Mouse (Mus musculus): Measurements from ENCODE around the gene Orai2.
"Not testable (repeated sequence)": the region's sequence is repeated elsewhere in the genome, so short reads cannot be mapped to it uniquely, and the experiment has no call there.

Gene Orai2

GRCm38 (mm10) chr5:136171363-136172341, 1.1 kb upstream of the Orai2 start:
- DNase-seq = no peak

DNA sequence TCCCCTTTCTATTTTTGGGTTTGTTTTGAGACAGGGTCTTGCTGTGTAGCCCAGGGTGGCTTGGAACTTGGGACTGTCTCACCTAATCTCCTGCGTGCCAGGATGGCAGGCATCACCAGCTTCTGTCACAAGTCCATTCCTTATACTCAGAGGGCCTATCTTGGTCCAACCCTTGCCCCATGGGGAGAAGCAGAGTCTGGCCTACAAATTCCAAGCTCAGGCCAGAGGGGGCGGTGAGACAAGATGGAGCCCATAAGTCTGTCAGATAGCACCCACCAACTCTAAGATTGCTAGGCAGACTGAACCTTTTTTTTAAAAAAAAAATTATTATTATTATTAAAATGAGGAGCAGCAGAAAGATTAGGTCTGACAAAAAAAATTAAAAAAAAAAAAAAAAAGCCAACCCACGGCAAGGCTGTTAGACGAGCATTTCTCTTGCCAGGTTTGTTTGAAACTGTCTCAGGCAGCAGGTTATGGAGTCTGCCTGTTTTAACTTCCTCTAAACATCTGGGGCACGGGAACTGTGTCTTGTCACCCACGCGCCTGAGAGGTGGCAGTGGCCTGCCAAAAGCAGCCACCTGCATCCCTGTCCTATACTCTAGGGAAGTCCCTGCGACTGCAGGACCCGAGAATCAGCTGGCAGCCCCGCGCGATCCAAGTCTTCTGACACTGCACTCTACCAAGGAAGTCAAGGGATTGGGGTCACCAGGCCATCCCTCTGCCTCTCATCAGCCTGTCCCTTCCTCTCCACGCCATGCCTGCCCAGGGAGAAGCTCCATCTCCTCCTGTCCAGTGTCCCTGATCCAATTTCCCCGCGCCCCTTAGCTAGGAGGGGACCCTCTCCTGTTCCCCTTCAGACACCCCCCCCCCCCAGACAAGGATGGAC, 644 bp downstream of the Orai2 start:
- peak; percentile 60 for DNase-seq

DNA sequence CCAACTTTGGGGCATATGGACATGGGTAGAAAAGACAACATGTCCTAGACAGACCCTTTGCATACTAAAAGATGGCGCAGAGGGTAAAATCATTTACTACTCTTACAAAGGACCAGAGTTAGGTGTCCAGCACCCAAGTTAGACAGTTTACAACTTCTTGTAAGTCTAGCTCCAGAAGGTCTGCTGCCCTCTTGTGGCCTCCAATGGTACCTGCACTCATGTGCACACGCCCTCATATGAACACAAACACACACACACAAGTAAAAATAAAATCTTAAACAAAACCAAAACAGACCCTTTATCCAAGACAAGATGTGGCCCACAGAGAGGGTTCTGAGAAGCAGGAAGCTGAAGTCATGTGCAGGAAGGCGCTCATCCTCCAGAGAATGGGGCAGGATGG, 2.4 kb downstream of the Orai2 start:
- no peak for DNase-seq

GRCm38 (mm10) chr5:136167296-136167695, 3.2 kb downstream of the Orai2 start:
- DNase-seq = no peak

DNA sequence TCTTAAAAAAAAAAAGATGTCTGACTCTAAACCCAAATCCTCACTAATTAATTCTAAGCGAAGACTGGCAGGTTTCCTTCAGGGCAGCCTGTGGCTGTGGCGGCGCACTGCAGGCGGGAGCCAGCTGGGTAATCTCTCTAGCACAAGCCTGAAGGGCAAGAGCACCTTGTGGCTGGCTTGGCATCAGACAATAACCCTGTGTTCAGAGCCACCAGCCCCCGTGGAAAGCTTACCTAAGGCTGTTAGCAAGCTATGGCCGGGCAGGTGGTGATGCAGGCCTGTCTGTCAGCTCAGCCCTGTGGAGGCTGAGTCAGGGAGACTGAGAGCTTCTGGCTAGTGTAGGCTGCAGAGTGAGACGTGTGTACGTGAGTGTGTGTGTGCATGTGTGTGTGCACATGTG, 5.3 kb downstream of the Orai2 start:
- peak; percentile 50 for DNase-seq

DNA sequence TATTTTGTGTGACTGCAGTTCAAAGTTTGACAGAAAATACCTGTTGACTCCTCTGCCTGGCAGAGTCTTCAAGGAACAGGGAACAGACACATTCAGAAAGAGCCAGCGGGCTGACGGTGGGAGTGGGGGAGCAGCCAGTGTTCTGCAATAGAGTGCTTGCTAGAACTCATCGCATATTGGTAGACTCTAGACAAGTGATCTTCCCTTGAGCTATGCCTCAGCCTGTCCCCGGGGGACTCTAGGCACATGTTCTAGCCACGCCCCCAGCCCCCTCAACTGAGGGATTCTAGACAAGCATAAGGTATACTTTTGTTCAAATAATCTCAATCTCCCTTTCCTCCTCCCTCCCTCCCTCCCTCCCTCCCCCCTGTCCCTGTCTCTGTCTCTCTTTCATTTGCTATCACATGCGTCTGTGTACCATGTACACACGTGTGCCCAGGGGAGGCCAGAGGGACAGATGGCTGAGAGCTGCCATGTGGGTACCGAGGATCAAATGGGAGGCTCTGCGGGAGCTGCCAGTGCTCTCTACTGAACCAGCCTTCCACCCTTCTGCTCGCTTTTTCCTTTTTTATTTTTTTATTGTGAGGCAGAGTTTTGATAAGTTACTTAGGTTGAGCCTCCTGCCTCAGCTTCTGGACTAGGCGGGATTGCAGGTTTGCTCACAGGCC, 6.6 kb downstream of the Orai2 start:
- peak; percentile 76 for DNase-seq

DNA sequence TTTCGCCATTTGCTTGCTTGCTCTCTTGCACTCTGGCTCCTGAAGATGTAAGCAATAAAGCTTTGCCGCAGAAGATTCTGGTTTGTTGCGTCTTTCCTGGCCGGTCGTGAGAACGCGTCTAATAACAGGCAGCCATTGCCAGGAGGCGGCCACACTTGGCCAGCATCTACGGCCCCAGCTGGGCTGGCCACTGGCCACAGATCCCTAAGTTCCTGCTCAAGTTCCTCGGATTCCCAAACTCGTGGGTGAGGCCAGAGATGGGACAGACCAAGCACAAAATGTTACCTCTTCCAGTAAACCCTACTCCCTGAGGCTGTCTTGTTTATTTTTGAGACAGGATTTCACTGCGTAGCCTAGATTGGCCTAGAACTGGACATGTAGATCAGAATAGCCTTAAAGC, 10.4 kb downstream of the Orai2 start:
- DNase-seq = not testable (repeated sequence)

DNA sequence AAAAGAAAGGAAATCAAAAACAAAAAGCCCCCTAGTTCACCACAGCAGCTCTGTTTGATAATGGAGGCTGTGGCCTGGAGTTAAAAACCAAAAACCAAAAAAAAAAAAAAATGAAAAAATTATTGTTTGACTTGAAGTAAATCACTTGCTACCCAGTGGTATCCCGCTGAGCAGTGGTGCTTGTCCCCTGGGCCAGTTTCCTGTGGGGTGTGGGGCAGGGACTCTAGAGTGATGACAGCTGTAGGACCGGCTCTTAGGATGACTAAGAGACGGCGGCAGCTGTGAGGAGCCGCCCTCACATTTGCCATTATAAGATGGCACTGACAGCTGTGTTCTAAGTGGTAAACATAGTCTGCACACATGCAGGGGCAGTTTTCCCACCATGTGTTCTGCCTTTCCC, 15.1 kb downstream of the Orai2 start:
- DNase-seq = no peak

GRCm38 (mm10) chr5:136152365-136152764, 18.1 kb downstream of the Orai2 start:
- DNase-seq = no peak

DNA sequence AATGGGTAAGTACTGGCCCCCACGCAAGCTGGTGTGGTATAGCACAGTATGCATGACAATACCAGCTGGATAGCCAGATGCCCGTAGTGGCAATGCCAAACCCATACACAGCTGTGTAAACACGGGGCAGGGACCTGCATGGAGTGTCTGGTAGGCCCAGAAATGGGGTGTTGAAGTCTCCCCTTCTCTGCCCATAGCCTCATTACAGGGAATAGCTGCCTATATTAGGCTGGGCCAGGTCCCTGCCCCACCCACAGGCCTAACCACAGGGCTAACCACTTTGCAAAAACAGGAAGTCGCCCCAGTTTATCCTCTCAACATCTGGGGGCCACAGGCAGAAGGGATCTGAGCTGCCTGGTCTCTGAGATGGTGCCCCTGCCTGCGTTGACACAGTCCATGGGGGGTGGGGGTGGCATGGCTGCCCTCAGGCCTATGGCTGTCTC, 21.4 kb downstream of the Orai2 start:
- not testable (repeated sequence) for DNase-seq

DNA sequence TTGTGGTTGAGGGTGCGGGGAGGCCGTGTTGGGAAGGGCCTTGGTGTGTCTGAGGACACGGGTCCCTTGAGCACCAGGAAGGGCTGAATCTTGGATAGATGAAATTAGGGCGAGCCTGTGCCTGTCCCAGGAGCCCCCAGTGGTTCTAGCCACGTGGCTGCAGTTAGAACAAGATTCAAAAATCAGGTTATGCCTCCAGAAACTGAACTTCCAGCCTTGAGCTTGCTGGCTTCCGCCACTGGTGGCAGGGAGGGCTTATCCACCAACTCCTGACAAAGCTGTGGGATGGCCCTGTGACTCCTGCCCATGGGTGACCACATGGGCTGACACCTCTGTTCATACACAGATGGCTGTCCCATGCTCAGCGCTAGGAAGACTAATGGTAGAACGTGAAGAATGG, 22.8 kb downstream of the Orai2 start:
- no peak for DNase-seq

GRCm38 (mm10) chr5:136146936-136147335, 23.6 kb downstream of the Orai2 start:
- DNase-seq = no peak

GRCm38 (mm10) chr5:136144606-136145430, 25.7 kb downstream of the Orai2 start:
- DNase-seq = no peak

DNA sequence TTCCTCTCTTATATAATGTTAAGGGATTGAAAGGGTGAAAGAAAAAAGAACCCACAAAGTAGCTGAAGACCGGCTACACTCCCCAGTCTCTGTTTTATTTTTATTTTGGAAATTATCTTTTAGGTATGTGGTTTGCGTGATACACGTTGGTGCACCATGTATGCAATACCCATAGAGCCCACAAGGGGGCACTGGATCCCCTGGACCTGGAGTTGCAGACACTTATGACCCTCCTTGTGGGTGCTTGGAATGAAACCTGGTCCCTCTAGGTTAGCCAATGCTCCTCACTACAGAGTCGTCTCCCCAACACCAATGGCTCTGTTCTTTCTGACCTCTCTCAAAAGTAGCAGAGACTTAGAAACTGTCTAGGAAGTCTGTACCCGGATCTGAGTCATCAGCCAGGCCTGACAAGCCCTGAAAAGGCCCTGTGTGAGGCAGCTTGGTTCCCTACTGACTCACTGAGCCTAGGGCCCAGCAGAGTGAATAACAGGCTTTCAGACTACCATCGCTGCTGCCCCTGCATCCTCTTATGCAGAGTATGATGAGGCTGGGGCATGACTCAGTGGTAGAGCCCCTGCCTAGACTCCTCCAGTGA, 27.3 kb downstream of the Orai2 start:
- DNase-seq = no peak

DNA sequence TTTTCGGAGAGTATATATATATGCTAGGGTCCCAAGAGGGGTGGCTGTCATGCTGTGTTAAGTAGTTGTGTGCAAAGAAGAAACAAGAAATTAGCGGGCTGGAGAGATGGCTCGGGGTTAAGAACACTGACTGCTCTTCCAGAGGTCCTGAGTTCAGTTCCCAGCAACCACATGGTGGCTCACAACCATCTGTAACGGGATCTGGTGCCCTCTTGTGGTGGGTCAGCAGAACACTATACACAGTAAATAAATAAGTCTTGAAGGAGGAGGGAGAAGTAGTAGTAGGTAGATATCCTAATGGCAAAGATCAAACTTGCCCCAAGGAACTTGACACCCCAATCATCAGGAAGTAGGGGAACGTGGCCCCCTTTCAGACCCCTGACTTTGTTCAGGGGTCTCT, 27.8 kb downstream of the Orai2 start:
- no peak for DNase-seq

DNA sequence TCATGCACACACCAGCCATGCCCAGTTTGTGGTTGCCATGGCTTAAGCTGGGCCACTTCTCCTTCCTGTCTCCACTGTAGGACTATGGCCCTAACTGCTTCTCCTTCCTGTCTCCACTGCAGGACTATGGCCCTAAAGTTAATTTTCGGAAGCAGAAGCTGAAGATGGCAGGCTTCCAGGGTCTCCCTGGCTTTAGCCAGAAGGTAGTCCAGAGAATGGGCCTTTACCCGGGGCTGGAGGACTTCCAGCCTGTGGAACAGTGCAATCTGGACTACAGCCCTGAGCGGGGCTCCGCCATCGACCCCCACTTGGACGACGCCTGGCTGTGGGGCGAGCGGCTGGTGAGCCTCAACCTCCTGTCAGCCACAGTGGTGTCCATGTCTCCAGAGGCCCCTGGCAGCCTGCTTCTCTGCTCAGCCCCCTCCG, 30.4 kb downstream of the Orai2 start:
- peak; percentile 54 for DNase-seq

GRCm38 (mm10) chr5:136139393-136139792, 31.1 kb downstream of the Orai2 start:
- DNase-seq = no peak

DNA sequence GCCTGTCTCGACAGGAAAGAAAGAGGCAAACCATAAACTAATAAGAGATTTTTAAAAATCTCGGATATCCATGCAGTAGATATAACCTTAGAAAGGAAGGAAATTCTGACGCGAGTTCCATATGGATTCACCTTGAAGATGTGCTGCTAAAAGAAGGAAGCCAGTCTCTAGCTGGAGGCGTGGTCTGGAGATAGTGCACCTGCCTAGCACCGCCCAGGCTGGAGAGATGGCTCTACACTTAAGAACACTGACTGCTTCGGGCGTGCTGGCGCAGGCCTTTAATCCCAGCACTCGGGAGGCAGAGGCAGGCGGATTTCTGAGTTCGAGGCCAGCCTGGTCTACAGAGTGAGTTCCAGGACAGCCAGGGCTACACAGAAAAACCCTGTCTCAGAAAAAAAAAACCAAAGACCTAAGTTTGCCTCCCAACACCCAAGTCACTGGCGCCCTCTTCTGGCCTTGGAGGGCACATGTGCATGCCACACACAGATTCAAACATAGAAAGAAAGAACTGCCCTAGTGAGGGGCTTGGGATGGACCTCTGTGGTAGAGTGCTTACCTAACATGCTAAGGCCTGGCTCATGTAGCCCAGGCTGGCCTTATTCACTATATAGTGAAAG, 32.7 kb downstream of the Orai2 start:
- no peak for DNase-seq

GRCm38 (mm10) chr5:136136292-136136990, 34.1 kb downstream of the Orai2 start:
- no peak for DNase-seq

- peak; percentile 96 for DNase-seq
These were observed 34.8 kb downstream of the Orai2 start, which contains the start of the genes Lrwd1 and Alkbh4 for GRCm38 (mm10) chr5:136135571-136136291. Gene Lrwd1 (minus strand): TSS chr5:136136074. Gene Alkbh4 (plus strand): TSS chr5:136136146.
